ENCODE assay signal across 10 mouse cellular contexts in the genomic region with DNA sequence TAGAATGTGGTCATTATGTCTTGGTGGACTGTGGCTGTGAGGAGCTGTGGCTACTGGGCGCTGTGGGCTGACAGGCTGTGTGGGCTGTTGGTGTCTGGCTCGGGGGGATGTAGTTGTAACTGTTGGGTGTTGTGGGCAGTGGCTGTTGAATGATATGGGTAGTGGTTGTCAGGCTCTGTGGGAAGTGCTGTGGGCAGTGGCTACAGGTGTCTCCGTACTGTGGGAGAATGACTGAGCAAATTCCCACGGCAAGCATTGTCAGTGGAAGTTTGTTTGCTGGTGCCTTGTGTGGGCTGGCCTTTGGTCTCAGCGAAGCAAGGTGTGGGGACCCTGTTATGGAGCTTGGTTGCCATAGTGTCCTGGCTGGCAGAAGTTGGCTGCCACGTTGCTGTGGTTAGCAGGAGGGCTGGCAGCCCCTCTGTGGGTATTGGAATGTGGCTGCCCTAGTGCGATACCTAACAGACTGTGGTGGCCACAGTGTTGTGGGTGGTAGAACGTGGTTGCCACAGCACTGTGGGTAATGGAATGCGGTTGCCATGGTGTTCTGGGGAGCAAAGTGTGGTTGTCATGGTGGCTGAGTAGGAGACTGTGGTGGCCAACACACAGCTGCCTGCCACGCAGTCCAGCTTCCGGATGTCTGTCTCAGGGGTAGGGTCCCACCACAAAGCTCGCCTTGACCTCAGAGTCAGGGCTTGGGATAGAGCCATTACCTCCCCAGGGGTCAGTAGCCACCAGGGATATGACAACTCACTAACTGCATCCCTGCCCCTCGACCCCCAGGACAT. TPM values are rescaled to one million over a fixed set of nuclear protein-coding genes. Genes with fewer than 3 reads are reported as not detected.
DNase-seq lines count a peak whose midpoint lies in the region; ATAC-seq and TF ChIP-seq lines count a peak whose summit lies in the region.
"Had no signal": no experiment of that assay in that cellular context is flagged by ENCODE, and none has a peak within 500 bp of the region (broad histone marks: within the 10 kb centered on the region; RNA-seq: fewer than 3 reads in every experiment).

No protein-coding gene starts in this region.

- peak; percentile 36 for DNase-seq in lung, postnatal 0 days (ENCODE audit: low spot score)
- no peak for DNase-seq in lung, postnatal 25 days (ENCODE audit: low spot score)
- peak; percentile 72 to 80 for DNase-seq in left cerebral cortex, postnatal 36 days (ENCODE audit: low spot score in 2 of 2)
- DNase-seq in kidney, adult 18-20 months: no peak
- DNase-seq in gastrocnemius, postnatal 14 days: no peak
- no peak for DNase-seq in heart, postnatal 36 days

- peak; percentile 8 for ATAC-seq in lung, postnatal 0 days
- ATAC-seq in forebrain, embryonic 16.5 days: peak; percentile 12; the same call in 1 of the 2 replicates
- no peak for ATAC-seq in neural tube, embryonic 15.5 days (ENCODE audit: low FRiP score)

- peaks cover 12% of the 10 kb centered on the region; the same call in 1 of the 2 replicates for H3K4me1 ChIP-seq in lung, postnatal 0 days (ENCODE audit: insufficient read depth, low read depth, low read length)
- H3K4me1 ChIP-seq in forebrain, embryonic 16.5 days (replicated peaks; ENCODE audit: control insufficient read depth, insufficient read depth, low read length): peaks cover 88% of the 10 kb centered on the region
- peaks cover 93% of the 10 kb centered on the region for H3K4me1 ChIP-seq in neural tube, embryonic 15.5 days

- intact Hi-C loops in left cerebral cortex, postnatal 36 days (cut with DNase I): loop anchor here (5.0 kb wide), 1 partner anchor 47 kb away; no protein-coding TSS in a partner anchor
- intact Hi-C loops in gastrocnemius, postnatal 14 days (cut with DNase I; ENCODE audit: low total_unique reads): no loop called here
- intact Hi-C loops in heart, postnatal 36 days (cut with DNase I): no loop called here

- H3K36me3 ChIP-seq in lung, postnatal 0 days (ENCODE audit: insufficient read depth, low read length): no peaks in the 10 kb centered on the region
- H3K36me3 ChIP-seq in forebrain, embryonic 16.5 days (ENCODE audit: control insufficient read depth, insufficient read depth): peaks cover 6% of the 10 kb centered on the region
- H3K36me3 ChIP-seq in neural tube, embryonic 15.5 days: peaks cover 31% of the 10 kb centered on the region
- H3K36me3 ChIP-seq: stomach, embryonic 15.5 days had no signal

- no peaks in the 10 kb centered on the region for H3K9me3 ChIP-seq in lung, postnatal 0 days (ENCODE audit: low read length)
- H3K9me3 ChIP-seq in forebrain, embryonic 16.5 days (ENCODE audit: control insufficient read depth, low read length): no peaks in the 10 kb centered on the region
- H3K9me3 ChIP-seq in neural tube, embryonic 15.5 days (replicated peaks): no peaks in the 10 kb centered on the region
- H3K9me3 ChIP-seq: stomach, embryonic 15.5 days had no signal

- 63% methylated on average over 12 of the region's 13 CpGs for WGBS in lung, postnatal 0 days
- 38% methylated on average over 13 of the region's 13 CpGs for WGBS in forebrain, embryonic 16.5 days
- WGBS in neural tube, embryonic 15.5 days: 41% methylated on average over 13 of the region's 13 CpGs

- TF ChIP-seq EP300 in lung, postnatal 0 days (IDR thresholded peaks at IDR 0.05): no peak

- H3K27me3 ChIP-seq in lung, postnatal 0 days (replicated peaks; ENCODE audit: insufficient read depth, low read length): no peaks in the 10 kb centered on the region
- H3K27me3 ChIP-seq in forebrain, embryonic 16.5 days (replicated peaks; ENCODE audit: control insufficient read depth, insufficient read depth, low read length): no peaks in the 10 kb centered on the region
- H3K27me3 ChIP-seq in neural tube, embryonic 15.5 days (replicated peaks): no peaks in the 10 kb centered on the region
- H3K27me3 ChIP-seq: stomach, embryonic 15.5 days had no signal

- no peak overlapping the region for H3K4me2 ChIP-seq in lung, postnatal 0 days (replicated peaks; ENCODE audit: low read depth, low read length)
- H3K4me2 ChIP-seq in forebrain, embryonic 16.5 days (ENCODE audit: low read length): peak overlapping the region; percentile 26
- peak overlapping the region; percentile 45 for H3K4me2 ChIP-seq in neural tube, embryonic 15.5 days
- H3K4me2 ChIP-seq: stomach, embryonic 15.5 days had no signal

- no peak overlapping the region for H3K4me3 ChIP-seq in lung, postnatal 0 days (ENCODE audit: low read depth, low read length)
- H3K4me3 ChIP-seq in forebrain, embryonic 16.5 days (replicated peaks; ENCODE audit: low read length): no peak overlapping the region; the same call in 1 of the 2 replicates
- H3K4me3 ChIP-seq in neural tube, embryonic 15.5 days (replicated peaks): peak overlapping the region; percentile 6; the same call in 1 of the 2 replicates
- H3K4me3 ChIP-seq: stomach, embryonic 15.5 days had no signal

- TF ChIP-seq CTCF in lung, postnatal 0 days (IDR thresholded peaks at IDR 0.05): no peak

- no peak overlapping the region for H3K27ac ChIP-seq in lung, postnatal 0 days (ENCODE audit: low read length)
- H3K27ac ChIP-seq in forebrain, embryonic 16.5 days (ENCODE audit: low read length): peak overlapping the region; percentile 95
- peak overlapping the region; percentile 90 for H3K27ac ChIP-seq in neural tube, embryonic 15.5 days (replicated peaks)
- H3K27ac ChIP-seq: stomach, embryonic 15.5 days had no signal

- H3K9ac ChIP-seq in lung, postnatal 0 days (replicated peaks; ENCODE audit: low read depth): no peak overlapping the region
- 0 out of 2 replicates have a peak overlapping the region, but pooled peaks have one; percentile 11 for H3K9ac ChIP-seq in forebrain, embryonic 16.5 days (replicated peaks; ENCODE audit: low read depth, low read length)
- no peak overlapping the region for H3K9ac ChIP-seq in neural tube, embryonic 15.5 days (replicated peaks)
- H3K9ac ChIP-seq: stomach, embryonic 15.5 days had no signal

RNA-seq across cellular contexts. Expression of a gene that starts 11.3 kb away (rescaled TPM):
- polyA plus RNA-seq in lung, postnatal 0 days (2015; fragmentation: Nextera tagmentation; extraction: Ambion mirVana): 2.0 and 2.5 TPM in 2 replicates
- 259 and 270 TPM in 2 replicates for polyA plus RNA-seq in forebrain, embryonic 16.5 days (2015; fragmentation: Nextera tagmentation; extraction: Ambion mirVana)
- 100 to 1,000 TPM in 1 of 2 experiments, 10 to 100 TPM in 1; 86.6 to 117 TPM for total RNA-seq in left cerebral cortex, postnatal 36 days (2021)
- polyA plus RNA-seq in neural tube, embryonic 15.5 days (2015; fragmentation: Nextera tagmentation; extraction: Ambion mirVana): 148 and 198 TPM in 2 replicates
- 1 to 10 TPM; 2.7 to 4.5 TPM for total RNA-seq in gastrocnemius, postnatal 14 days (2021)
- total RNA-seq in heart, postnatal 36 days (2021): under 1 TPM; 0.44 to 0.51 TPM
- total RNA-seq: liver, adult 2 months had no signal

RNA-seq across cellular contexts. Expression of a gene that starts 25.9 kb away (rescaled TPM):
- polyA plus RNA-seq in lung, postnatal 0 days (2015; fragmentation: Nextera tagmentation; extraction: Ambion mirVana): 222 and 246 TPM in 2 replicates
- 4.3 and 6.1 TPM in 2 replicates for polyA plus RNA-seq in forebrain, embryonic 16.5 days (2015; fragmentation: Nextera tagmentation; extraction: Ambion mirVana)
- total RNA-seq in left cerebral cortex, postnatal 36 days (2021): 10 to 100 TPM; 15.9 to 24.7 TPM
- polyA plus RNA-seq in neural tube, embryonic 15.5 days (2015; fragmentation: Nextera tagmentation; extraction: Ambion mirVana): 2.8 and 13.3 TPM in 2 replicates
- 10 to 100 TPM in 1 of 2 experiments, 1 to 10 TPM in 1; 9.4 to 11.6 TPM for total RNA-seq in gastrocnemius, postnatal 14 days (2021)
- 10 to 100 TPM in 1 of 2 experiments, 1 to 10 TPM in 1; 9.6 to 10.5 TPM for total RNA-seq in heart, postnatal 36 days (2021)

RNA-seq across cellular contexts. Expression of a gene that starts 33.3 kb away (rescaled TPM):
- 429 and 453 TPM in 2 replicates for polyA plus RNA-seq in lung, postnatal 0 days (2015; fragmentation: Nextera tagmentation; extraction: Ambion mirVana)
- polyA plus RNA-seq in forebrain, embryonic 16.5 days (2015; fragmentation: Nextera tagmentation; extraction: Ambion mirVana): 39.9 and 50.9 TPM in 2 replicates
- total RNA-seq in left cerebral cortex, postnatal 36 days (2021): 10 to 100 TPM; 23.5 to 26.2 TPM
- polyA plus RNA-seq in neural tube, embryonic 15.5 days (2015; fragmentation: Nextera tagmentation; extraction: Ambion mirVana): 62.7 and 140 TPM in 2 replicates
- 1 to 10 TPM; 5.5 to 6.4 TPM for total RNA-seq in gastrocnemius, postnatal 14 days (2021)
- 10 to 100 TPM; 34.8 to 44.9 TPM for total RNA-seq in heart, postnatal 36 days (2021)

Comparison
In these comparisons a context has a peak if more than half of its experiments do, and no peak if none do; other contexts are left out.
1. DNase-seq: peak in lung, postnatal 0 days (single experiment) and left cerebral cortex, postnatal 36 days (2 of 2); none in lung, postnatal 25 days (single experiment), kidney, adult 18-20 months (single experiment), gastrocnemius, postnatal 14 days (single experiment) and heart, postnatal 36 days (0 of 2).
2. RNA of a gene that starts 11.3 kb away (total RNA-seq): 86.6 to 117 TPM in left cerebral cortex, postnatal 36 days; 2.7 to 4.5 TPM in gastrocnemius, postnatal 14 days and 0.44 to 0.51 TPM in heart, postnatal 36 days; every median in the first group is over 10 times any median in the second.